Mouse (Mus musculus): ENCODE data around the gene Ftsj1.

DNA sequence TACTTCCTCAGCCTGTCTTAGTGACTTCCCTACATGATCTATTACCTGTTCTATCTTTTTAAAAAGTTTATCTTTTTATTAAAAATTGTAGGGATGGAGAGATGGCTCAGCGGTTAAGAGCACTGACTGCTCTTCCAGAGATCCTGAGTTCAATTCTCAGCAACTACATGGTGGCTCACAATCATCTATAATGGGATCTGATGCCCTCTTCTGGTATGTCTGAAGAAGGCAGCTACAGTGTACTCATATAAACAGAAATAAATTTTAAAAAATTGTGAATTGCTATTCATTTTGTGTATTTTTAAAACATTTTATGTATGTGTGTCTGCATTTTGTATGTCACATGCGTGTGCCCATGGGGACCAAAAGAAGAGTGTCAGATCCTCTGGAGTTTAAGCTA lies 4.5 kb downstream of the Ftsj1 start:
- TF ChIP-seq EP300 (IDR thresholded peaks at IDR 0.05; ENCODE audit: low read depth in 1 of 2, low read length in 2 of 2) (no peak), CTCF (IDR thresholded peaks at IDR 0.05 in 2 of 3, conservative IDR thresholded peaks at IDR 0.05 in 1 of 3; ENCODE audit: control insufficient read depth in 1 of 3, insufficient read depth in 1 of 3, low read depth in 2 of 3, low read length in 3 of 3, poor library complexity in 1 of 3, severe bottlenecking in 1 of 3) (peak in 2 of 3 experiments; percentile 24 to 48; a peak in 3 of 6 replicates), HCFC1 (IDR thresholded peaks at IDR 0.05; ENCODE audit: low read depth, low read length) (no peak), TAL1 (IDR thresholded peaks at IDR 0.05; ENCODE audit: low read length) (no peak), ZMIZ1 (IDR thresholded peaks at IDR 0.05; ENCODE audit: low read depth, low read length) (no peak), MAX (IDR thresholded peaks at IDR 0.05; ENCODE audit: low read length) (no peak), JUND (IDR thresholded peaks at IDR 0.05; ENCODE audit: low read depth, low read length) (no peak)
